Mouse (Mus musculus) kidney, embryonic 16.5 days (tissue): ENCODE measurements around the gene Gng2. TPM values are rescaled to one million over a fixed set of nuclear protein-coding genes. Genes with fewer than 3 reads are reported as not detected.

Experiments
- ATAC-seq: fragments of 200-750 bp; cut with Nextera tagmentation; 2 replicates; pipeline ENCODE4 v1.8.0; 2017; ENCODE audit warnings: moderate TSS enrichment; ENCODE audit not compliant: low FRiP score, low TSS enrichment
- H3K27ac ChIP-seq: fragments of 300-500 bp; sonication (generic); 2 replicates; pipeline ENCODE4 v1.5.1; 2014; ENCODE audit warnings: low read length
- H3K27me3 ChIP-seq: fragments of 300-500 bp; sonication (generic); 2 replicates; pipeline ENCODE4 v1.6.1; 2014; ENCODE audit warnings: low read length, control low read depth, mixed read lengths; ENCODE audit not compliant: insufficient read depth
- H3K36me3 ChIP-seq: fragments of 300-500 bp; sonication (generic); 2 replicates; pipeline ENCODE4 v1.6.1; 2014; ENCODE audit warnings: low read length, control low read depth, mixed read lengths; ENCODE audit not compliant: insufficient read depth
- H3K4me1 ChIP-seq: fragments of 300-500 bp; sonication (generic); 2 replicates; pipeline ENCODE4 v1.6.1; 2014; ENCODE audit warnings: low read length, control low read depth, mixed read lengths; ENCODE audit not compliant: insufficient read depth
- H3K4me2 ChIP-seq: fragments of 300-500 bp; sonication (generic); replicated peaks from 2 replicates; pipeline ENCODE4 v1.6.1; 2014; ENCODE audit warnings: low read depth, low read length
- H3K4me3 ChIP-seq: fragments of 300-500 bp; sonication (generic); 2 replicates; pipeline ENCODE4 v1.5.1; 2014; ENCODE audit warnings: mild to moderate bottlenecking, low read length
- H3K9ac ChIP-seq: fragments of 300-500 bp; sonication (generic); replicated peaks from 2 replicates; pipeline ENCODE4 v1.6.1; 2014; ENCODE audit warnings: low read length
- H3K9me3 ChIP-seq: fragments of 300-500 bp; sonication (generic); 2 replicates; pipeline ENCODE4 v1.6.1; 2016; ENCODE audit warnings: low read length, control low read depth
- WGBS: fragments of 180-500 bp; shearing (Covaris S2); extraction: QIAGEN DNeasy Blood & Tissue Kit; methylation state at CpG from one replicate; pipeline ENCODE4 v1.1.7; 2014; 5-methylcytosine and 5-hydroxymethylcytosine counted together
- polyA plus RNA-seq: library from polyadenylated mRNA; unstranded; fragments of >200 nt; fragmentation: Nextera tagmentation; extraction: Ambion mirVana; gene quantifications from 2 replicates; pipeline ENCODE4 v1.2.1, GENCODE M21; 2015

Gene Gng2
- 52.5 and 53.5 TPM in 2 replicates for polyA plus RNA-seq

GRCm38 (mm10) chr14:19977271-19978024 lies at the start of gene Gng2:
Gene Gng2 (minus strand): TSS chr14:19977627.
- no peaks in the 10 kb centered on the region for H3K9me3 ChIP-seq
- peak; percentile 66 for ATAC-seq
- H3K4me1 ChIP-seq = peaks cover 14% of the 10 kb centered on the region
- WGBS = 5% methylated on average over 15 of the region's 15 CpGs
- H3K4me3 ChIP-seq = peak within 1 kb of the TSS; percentile 62
- peak within 1 kb of the TSS; percentile 77 for H3K4me2 ChIP-seq
- H3K36me3 ChIP-seq = no peaks in the 10 kb centered on the region
- peak within 1 kb of the TSS; percentile 95 for H3K27ac ChIP-seq
- H3K9ac ChIP-seq = peak within 1 kb of the TSS; percentile 82
- no peaks in the 10 kb centered on the region for H3K27me3 ChIP-seq

DNA sequence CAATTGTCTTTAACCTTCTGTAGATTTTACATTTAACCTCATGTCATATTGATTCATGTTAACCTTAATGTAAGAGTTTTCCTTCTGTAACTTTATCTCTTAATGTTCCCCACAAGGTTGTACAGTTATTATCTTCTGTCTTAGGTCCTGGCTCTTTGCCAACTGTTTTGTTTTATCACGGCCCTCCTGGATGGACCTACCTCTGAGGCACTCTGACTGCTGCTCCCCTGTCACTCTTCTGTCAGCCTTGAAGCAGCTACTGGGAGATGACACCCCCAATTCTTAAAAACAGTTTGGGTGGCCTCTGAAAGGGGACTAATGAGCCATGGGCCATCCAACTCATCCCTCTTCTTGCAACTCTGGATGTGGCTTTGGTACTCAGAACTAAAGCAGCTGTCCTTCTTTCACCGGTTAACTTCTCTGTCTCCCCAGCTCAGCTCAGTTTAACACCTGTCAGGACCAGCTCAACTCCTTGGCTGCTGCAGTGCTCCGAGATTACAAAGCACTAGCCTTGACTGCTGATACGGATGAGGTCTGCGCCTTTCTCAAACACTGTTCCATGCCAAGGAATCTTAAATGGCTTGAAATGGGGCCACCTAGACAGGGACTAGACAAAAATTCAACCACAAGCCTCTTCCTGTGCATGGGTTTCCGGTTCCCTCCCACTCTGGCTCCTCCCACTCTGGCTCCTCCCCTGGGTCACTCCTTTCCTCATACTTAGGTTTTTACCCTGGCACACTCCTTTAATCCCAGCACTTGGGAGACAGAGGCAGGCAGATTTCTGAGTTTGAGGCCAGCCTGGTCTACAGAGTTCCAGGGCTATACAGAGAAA lies 47.7 kb upstream of the Gng2 start:
- ATAC-seq = no peak
- 61% methylated on average over 6 of the region's 6 CpGs for WGBS

GRCm38 (mm10) chr14:20023939-20024338 lies 46.5 kb upstream of the Gng2 start:
- no peak for ATAC-seq
- no peak overlapping the region for H3K4me2 ChIP-seq
- H3K27me3 ChIP-seq = no peaks in the 10 kb centered on the region
- WGBS = 89% methylated on average over 2 of the region's 2 CpGs
- no peak overlapping the region for H3K9ac ChIP-seq
- H3K4me1 ChIP-seq = no peaks in the 10 kb centered on the region
- H3K4me3 ChIP-seq = no peak overlapping the region
- no peaks in the 10 kb centered on the region for H3K9me3 ChIP-seq
- H3K27ac ChIP-seq = no peak overlapping the region
- no peaks in the 10 kb centered on the region for H3K36me3 ChIP-seq

More for the DNA sequence above, 47.7 kb upstream of the Gng2 start:
- Histone ChIP-seq H3K4me2 (no peak overlapping the region), H3K9me3 (no peaks in the 10 kb centered on the region), H3K4me1 (no peaks in the 10 kb centered on the region), H3K9ac (no peak overlapping the region), H3K27me3 (no peaks in the 10 kb centered on the region), H3K36me3 (no peaks in the 10 kb centered on the region), H3K27ac (0 out of 2 replicates have a peak overlapping the region, but pooled peaks have one; percentile 24), H3K4me3 (no peak overlapping the region)

DNA sequence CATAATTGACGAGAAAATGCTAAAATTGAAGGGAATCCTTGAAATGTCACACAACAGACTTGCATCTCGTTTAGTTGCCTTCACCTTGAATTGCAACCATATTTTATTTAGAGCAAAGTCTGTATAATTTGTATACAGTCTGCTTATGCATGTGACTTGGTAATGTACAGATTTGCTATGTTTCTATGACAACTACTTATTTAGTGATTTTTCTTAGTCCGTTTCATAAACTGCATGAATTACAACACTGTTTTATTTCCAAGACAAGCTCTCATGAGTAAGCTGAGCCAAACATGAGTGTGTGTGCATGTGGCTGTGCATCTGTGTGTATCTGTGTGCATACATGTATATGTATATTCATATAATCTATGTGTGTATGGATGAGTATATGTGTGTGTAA lies 42.1 kb upstream of the Gng2 start:
- no peaks in the 10 kb centered on the region for H3K4me1 ChIP-seq
- no peak overlapping the region for H3K4me2 ChIP-seq
- no peak overlapping the region for H3K27ac ChIP-seq
- no peak overlapping the region for H3K4me3 ChIP-seq
- no peak for ATAC-seq
- H3K27me3 ChIP-seq = no peaks in the 10 kb centered on the region
- 78% methylated on average over 3 of the region's 3 CpGs for WGBS
- no peaks in the 10 kb centered on the region for H3K36me3 ChIP-seq
- H3K9me3 ChIP-seq = no peaks in the 10 kb centered on the region
- no peak overlapping the region for H3K9ac ChIP-seq

GRCm38 (mm10) chr14:20012506-20013275 lies 35.3 kb upstream of the Gng2 start:
- Histone ChIP-seq H3K27ac (peak overlapping the region; percentile 65), H3K9me3 (no peaks in the 10 kb centered on the region), H3K27me3 (no peaks in the 10 kb centered on the region), H3K4me1 (no peaks in the 10 kb centered on the region), H3K4me3 (no peak overlapping the region), H3K4me2 (no peak overlapping the region), H3K36me3 (no peaks in the 10 kb centered on the region), H3K9ac (no peak overlapping the region)
- no peak for ATAC-seq
- WGBS = 60% methylated on average over 9 of the region's 9 CpGs

DNA sequence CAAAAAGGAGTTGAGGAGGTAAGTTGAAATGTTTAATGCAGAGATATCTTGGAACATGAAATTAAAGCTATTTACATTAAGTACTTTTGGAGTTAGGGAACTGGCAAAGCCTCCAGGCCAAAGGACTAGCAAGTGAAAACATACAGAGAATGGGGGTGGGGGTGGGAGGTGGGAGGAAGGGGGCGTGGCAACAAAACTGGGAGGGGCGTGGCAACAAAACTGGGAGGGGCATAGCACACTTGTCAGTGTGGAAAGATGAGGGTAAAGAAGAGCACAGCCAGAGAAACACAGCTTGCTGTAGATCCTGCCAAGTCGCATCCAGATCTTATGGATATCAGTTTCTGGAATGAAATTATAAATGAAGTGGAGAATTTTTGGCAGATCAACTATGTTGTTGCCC lies 30.0 kb upstream of the Gng2 start:
- no peak overlapping the region for H3K27ac ChIP-seq
- H3K27me3 ChIP-seq = no peaks in the 10 kb centered on the region
- H3K4me3 ChIP-seq = no peak overlapping the region
- H3K4me1 ChIP-seq = no peaks in the 10 kb centered on the region
- no peak for ATAC-seq
- peaks cover 2% of the 10 kb centered on the region; the same call in 1 of the 2 replicates for H3K9me3 ChIP-seq
- H3K36me3 ChIP-seq = no peaks in the 10 kb centered on the region
- no peak overlapping the region for H3K4me2 ChIP-seq
- 61% methylated on average over 3 of the region's 3 CpGs for WGBS
- no peak overlapping the region for H3K9ac ChIP-seq

GRCm38 (mm10) chr14:20004777-20005289 lies 27.4 kb upstream of the Gng2 start:
- ATAC-seq = no peak

DNA sequence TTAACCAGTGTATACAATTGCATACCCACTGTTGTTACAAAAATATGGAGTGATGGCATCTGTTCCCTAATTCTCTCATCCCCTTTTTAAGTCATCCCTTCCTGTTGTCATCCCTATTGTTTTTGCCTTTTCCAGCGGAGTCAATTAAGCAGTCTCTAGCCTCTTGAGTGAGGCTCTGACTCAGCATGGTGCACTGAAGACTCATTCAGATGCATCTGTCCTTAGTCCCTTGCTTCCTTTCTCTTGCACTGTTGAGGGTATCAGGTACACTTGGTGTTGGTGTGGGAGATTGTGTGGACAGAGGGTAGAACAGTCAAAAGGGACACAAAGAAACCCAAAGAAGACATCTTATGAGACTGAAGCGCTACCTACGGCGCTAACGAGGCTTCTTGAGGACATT lies 19.4 kb upstream of the Gng2 start:
- Histone ChIP-seq H3K27ac (no peak overlapping the region), H3K4me3 (no peak overlapping the region), H3K27me3 (no peaks in the 10 kb centered on the region), H3K4me1 (no peaks in the 10 kb centered on the region), H3K4me2 (no peak overlapping the region), H3K9me3 (0 out of 2 replicates have a peak, but pooled peaks cover 5% of the 10 kb centered on the region), H3K9ac (no peak overlapping the region), H3K36me3 (no peaks in the 10 kb centered on the region)
- ATAC-seq = no peak
- 94% methylated on average over 5 of the region's 5 CpGs for WGBS

More at GRCm38 (mm10) chr14:20004777-20005289, 27.4 kb upstream of the Gng2 start:
- Histone ChIP-seq H3K36me3 (no peaks in the 10 kb centered on the region), H3K4me1 (no peaks in the 10 kb centered on the region), H3K9ac (no peak overlapping the region), H3K4me2 (no peak overlapping the region), H3K27ac (no peak overlapping the region), H3K4me3 (no peak overlapping the region), H3K9me3 (peaks cover 7% of the 10 kb centered on the region; the same call in 1 of the 2 replicates), H3K27me3 (no peaks in the 10 kb centered on the region)

DNA sequence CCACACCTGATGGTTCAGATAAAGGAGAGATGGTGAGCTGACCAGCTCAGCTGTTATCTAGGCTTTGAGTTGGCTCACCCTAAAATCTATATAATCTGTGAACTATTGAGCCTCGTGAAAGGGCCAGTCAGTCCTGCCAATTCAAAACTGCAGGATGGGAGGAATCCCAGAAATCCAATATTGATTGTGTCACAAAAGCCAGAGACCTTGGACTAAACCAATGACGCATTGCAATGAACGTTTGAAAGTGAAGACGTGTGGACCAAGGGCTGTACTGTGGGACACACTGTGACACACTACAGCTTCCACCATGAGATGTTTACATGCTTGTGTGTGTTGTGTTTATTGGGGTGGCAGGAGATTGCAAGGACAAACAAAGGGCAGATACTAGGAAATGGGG lies 18.5 kb upstream of the Gng2 start:
- Histone ChIP-seq H3K4me1 (no peaks in the 10 kb centered on the region), H3K27ac (no peak overlapping the region), H3K36me3 (no peaks in the 10 kb centered on the region), H3K9me3 (no peaks in the 10 kb centered on the region), H3K4me2 (no peak overlapping the region), H3K27me3 (no peaks in the 10 kb centered on the region), H3K9ac (no peak overlapping the region), H3K4me3 (no peak overlapping the region)
- ATAC-seq = no peak
- WGBS = 86% methylated on average over 4 of the region's 4 CpGs
